Mouse (Mus musculus) gastrocnemius, postnatal 14 days (tissue): ENCODE data around the gene Unc45b. TPM values are rescaled to one million over a fixed set of nuclear protein-coding genes. Genes with fewer than 3 reads are reported as not detected.
A peak's percentile ranks its signal among the peaks of the same experiment; 100 is the strongest.
"Not testable (repeated sequence)": the region's sequence is repeated elsewhere in the genome, so short reads cannot be mapped to it uniquely, and the experiment has no call there.

ENCODE experiments used
- DNase-seq: peaks from one replicate; pipeline ENCODE4 v3.0.0; 2021; ENCODE audit warnings: mixed read lengths
- intact Hi-C: fragments of 180-260 bp; cut with DNase I; formaldehyde crosslinking; loops from one replicate; pipeline ENCODE4 v1.15.1; 2025; ENCODE audit warnings: low total_unique reads
- total RNA-seq, 2 experiments: library from RNA; stranded (reverse); gene quantifications; 2 replicates each; pipeline ENCODE4 v1.2.3; 2021

Unc45b gene
- total RNA-seq, 2 experiments from 2014 or later = 106 to 108 TPM

- peak; percentile 38 for DNase-seq
- intact Hi-C loops = not testable (repeated sequence)
Measured at GRCm38 (mm10) chr11:82930391-82930955, 20.1 kb downstream of the Unc45b start.

- DNase-seq, intact Hi-C loops: not testable (repeated sequence)
Measured at GRCm38 (mm10) chr11:82931161-82931560, 20.8 kb downstream of the Unc45b start.

- DNase-seq, intact Hi-C loops: not testable (repeated sequence)
Measured at GRCm38 (mm10) chr11:82931671-82932450, 21.5 kb downstream of the Unc45b start.

GRCm38 (mm10) chr11:82933186-82933585 is 22.8 kb downstream of the Unc45b start:
- no peak for DNase-seq
- intact Hi-C loops = no loop called here

- intact Hi-C loops = no loop called here
- no peak for DNase-seq
Measured at GRCm38 (mm10) chr11:82943336-82943735, 33.0 kb downstream of the Unc45b start.

- intact Hi-C loops = no loop called here
- no peak for DNase-seq
Measured at GRCm38 (mm10) chr11:82945636-82946035, 35.3 kb downstream of the Unc45b start.

GRCm38 (mm10) chr11:82947457-82947856 is 37.1 kb downstream of the Unc45b start:
- DNase-seq = no peak
- intact Hi-C loops = no loop called here

DNA sequence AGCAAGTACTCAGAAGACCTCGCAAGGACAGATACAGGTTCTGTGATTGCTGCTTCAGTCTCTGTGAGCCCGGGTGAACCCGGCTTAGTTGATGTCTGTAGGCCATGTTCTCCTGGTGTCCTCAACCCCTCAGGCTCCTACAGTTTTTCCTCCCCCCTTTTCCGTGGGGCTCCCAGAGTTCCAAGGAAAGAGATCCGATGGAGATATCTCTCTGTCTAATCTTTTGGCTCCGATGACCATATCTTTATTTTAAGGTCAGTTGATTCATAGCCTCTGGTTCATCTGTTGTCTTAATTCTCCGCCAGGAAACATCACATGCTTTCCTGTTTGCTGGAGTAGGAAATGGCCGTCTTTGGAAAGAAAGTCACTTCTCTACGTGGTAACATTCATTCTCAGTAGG is 38.7 kb downstream of the Unc45b start:
- intact Hi-C loops = no loop called here
- DNase-seq = no peak

DNA sequence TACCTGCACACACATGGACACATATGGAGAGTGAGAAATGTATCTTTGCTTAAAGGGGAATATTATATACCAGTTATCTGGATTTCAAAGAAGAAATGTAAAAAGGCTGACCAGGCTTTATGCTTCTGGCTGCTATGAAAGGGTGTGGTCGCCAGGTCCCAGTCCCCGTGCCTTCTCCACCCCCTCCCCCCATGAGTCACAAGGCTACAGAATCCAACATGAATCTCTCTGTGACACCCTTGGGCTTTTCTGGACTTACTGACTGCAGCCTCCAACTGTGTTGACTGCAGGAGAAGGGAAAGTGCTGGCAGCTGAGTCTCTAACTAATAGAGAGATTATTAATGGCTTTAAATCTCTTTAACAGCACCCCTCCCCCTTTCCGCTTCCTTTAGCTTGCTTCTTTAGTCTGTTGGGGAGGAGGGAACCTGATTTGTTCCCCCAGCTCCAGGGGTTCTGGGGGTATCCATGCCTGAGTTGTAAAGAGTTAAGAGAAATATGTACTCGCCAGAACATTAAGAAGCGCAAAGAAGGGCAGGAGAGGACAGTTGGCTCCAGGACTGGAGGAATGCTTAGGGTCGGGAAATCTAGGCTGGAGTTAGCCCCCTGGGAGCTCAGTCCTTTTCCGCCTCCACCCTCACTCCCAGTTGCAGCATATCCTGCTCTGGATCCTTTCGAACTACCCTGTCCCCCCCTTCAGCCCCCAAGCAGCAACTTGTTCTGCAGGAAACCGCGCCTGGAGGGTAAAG is 40.6 kb downstream of the Unc45b start, which contains the start of gene Slfn5:
Slfn5 (plus strand) TSS at position 614 of the 746 bp plus-strand sequence.
- DNase-seq = peak; percentile 63

DNA sequence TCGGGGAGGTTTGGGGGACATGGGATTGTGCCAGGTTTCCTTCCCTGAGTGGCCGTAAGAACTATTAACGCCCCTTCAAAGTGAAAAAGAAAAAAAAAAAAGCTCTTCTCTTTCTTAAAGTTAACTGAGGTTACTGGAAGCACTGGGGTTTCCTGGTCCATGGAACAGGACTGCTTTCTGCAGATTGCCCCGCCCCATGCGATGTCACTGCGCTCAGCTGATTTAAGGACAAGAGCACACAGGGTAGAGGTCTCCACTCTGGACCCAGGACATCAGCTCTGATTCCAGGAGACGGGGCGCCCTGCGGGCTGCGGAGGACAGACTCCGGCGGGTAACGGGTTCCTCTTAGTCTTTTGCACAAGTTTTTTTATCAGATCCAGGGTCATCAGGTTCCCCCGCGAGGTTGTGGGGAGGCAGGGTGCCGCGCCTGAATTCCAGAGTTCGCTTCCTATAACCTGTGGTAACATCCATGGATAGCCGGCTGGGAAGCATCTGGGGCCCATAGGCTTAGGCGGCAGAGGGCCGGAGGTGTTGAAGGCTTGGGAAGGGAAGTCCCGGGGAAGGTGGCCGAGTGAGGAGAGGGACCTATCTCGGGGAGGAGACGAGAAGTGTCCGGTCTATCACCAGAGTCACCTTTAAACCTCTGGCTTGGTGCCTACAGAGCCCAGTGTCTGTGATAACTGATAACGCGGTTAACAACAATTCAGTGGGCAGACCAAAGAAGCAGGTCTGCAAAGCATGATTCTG is 41.7 kb downstream of the Unc45b start:
- intact Hi-C loops = no loop called here

More for the DNA sequence above, 40.6 kb downstream of the Unc45b start, which contains the start of gene Slfn5:
- intact Hi-C loops = no loop called here

DNA sequence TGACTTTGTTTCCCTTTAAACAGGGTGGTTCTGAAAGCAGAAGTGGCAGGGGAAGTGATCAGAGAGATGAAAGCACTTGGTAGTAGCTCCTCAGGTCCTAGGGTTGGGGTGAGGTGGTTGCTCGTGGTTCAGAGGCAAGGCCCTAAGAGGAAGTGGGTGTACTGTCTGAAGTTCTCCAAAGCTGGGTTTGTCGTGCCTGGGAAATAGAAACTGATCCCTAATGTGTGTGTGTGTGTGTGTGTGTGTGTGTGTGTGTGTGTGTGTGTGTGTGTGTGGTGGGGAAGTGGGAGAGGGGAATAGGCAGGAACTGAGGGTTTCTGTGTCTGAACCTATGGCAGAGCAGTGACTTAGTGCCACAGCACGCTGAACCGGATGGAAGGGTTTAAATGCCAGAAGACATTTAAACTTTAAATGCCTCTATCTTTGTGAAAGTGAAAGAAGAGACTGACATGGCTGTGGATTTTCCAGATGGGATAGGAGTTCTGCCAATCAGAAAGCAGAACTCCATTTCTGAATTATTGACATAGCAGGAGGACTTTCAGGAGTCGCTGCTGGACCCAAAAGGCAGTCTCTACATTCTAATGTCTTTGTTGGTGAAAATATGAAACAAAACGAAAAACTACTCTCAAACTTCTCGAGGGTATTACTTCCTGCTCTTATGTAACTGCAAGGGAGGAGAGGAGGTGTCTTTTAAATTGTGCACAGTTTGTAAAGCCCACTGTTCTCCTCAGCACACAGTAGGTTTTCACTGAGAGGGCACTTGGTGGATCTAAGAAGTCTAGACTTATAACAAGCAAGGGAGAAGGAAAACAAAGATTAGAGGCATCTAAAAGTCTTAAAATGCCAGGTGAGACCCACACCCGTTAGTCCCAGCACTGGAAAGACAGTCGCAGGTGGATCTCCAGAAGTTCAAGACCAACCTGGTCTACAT is 42.5 kb downstream of the Unc45b start:
- intact Hi-C loops = no loop called here

More for the DNA sequence above, 41.7 kb downstream of the Unc45b start:
- DNase-seq = peak; percentile 76

GRCm38 (mm10) chr11:82954631-82955030 is 44.3 kb downstream of the Unc45b start:
- intact Hi-C loops = no loop called here

More for the DNA sequence above, 42.5 kb downstream of the Unc45b start:
- no peak for DNase-seq

GRCm38 (mm10) chr11:82956925-82957324 is 46.6 kb downstream of the Unc45b start:
- intact Hi-C loops = no loop called here
- no peak for DNase-seq

More at GRCm38 (mm10) chr11:82954631-82955030, 44.3 kb downstream of the Unc45b start:
- no peak for DNase-seq

DNA sequence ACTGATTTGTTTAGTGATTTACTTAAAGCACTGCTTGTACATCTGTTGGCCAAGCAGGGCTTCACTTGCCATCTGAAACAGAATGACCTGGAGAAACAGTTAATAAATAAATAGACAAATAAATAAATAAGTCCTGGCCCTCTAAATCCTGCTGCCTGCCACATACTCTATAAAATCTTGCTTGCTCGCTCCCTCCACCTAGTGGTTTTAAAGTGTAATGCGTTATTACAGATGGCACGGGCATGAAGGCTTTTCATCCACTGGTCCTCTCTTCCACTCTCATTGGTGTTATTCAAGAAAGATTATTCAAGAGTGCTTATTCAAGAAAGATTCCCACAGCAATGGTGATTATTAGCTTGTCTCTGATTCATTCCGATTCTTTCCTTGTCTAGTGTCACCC is 49.3 kb downstream of the Unc45b start:
- DNase-seq = no peak
- intact Hi-C loops = no loop called here

DNA sequence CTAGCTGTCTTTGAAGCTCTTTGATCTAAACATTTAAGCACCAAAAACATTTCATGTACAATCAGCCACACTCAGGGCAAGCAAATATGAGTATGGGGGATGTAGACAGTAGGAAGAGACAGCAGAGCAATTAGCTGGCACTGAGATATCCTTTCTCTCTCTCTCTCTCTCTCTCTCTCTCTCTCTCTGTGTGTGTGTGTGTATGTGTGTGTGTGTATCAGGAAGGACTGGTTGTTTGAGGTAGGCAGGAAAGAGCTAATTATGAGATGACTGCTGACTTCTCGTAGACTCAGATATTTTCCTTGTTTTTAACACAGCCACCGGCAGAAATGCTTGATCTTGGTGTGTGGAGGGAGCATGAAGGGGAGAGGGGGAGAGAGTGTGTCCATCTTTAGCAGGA is 51.4 kb downstream of the Unc45b start:
- DNase-seq = no peak
- intact Hi-C loops = no loop called here

GRCm38 (mm10) chr11:82962215-82962614 is 51.9 kb downstream of the Unc45b start:
- intact Hi-C loops = no loop called here
- no peak for DNase-seq

DNA sequence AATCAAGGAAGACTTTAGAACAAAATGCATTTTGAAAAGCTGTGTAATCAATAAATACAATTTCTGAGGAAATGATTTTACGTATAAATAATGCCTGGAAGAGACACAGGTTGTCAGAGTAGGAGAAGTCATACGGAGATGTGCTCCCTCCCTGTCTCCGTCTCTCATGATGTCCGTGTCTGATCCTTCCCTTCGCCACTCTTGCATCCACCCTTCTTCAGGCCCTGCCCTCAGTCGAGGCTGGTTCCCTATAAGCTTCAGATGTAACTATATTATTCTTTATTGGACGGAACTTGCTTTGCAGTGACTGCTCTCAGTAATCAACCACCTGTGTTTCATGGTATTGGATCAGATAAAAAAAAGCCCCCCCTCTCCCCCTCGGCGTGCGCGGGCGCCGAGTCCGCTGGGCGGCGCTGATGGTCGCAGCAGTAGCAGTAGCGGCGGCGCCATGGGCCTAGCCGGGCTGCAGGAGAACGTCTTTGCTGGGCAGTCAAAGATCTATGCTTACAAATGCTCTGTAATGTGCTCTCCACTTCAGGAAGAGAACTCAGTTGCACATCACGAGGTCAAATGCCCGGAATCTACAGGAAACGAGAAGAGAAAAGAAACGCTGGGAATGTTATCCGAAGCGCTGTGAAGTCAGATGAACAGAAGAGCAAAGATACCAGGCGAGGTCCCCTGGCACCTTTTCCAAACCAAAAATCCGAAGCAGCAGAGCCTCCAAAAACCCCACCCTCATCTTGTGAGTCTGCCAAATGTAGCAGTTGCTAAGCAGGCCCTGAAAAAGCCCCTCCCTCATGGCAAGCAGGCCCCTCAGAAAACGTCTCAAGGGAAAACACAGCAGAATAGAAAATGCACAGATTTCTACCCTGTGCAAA is 60.6 kb downstream of the Unc45b start:
- intact Hi-C loops = no loop called here
- DNase-seq = peak; percentile 50

- no peak for DNase-seq
- intact Hi-C loops = no loop called here
Measured at GRCm38 (mm10) chr11:82971590-82971974, 61.2 kb downstream of the Unc45b start.
